Mouse (Mus musculus) thymus, postnatal 14 days (tissue): ENCODE results near the gene Kcnip1.
A peak's percentile ranks its signal among the peaks of the same experiment; 100 is the strongest.

Source experiments
- DNase-seq: peaks from one replicate; pipeline ENCODE4 v3.0.0; 2021

The Kcnip1 gene

GRCm38 (mm10) chr11:33748754-33749153, 244.2 kb downstream of the Kcnip1 start:
- DNase-seq: no peak

GRCm38 (mm10) chr11:33747402-33747955, 245.5 kb downstream of the Kcnip1 start:
- no peak for DNase-seq

GRCm38 (mm10) chr11:33746402-33746801, 246.6 kb downstream of the Kcnip1 start:
- DNase-seq: no peak

- no peak for DNase-seq
Measured at GRCm38 (mm10) chr11:33745821-33746329, 247.1 kb downstream of the Kcnip1 start.

DNA sequence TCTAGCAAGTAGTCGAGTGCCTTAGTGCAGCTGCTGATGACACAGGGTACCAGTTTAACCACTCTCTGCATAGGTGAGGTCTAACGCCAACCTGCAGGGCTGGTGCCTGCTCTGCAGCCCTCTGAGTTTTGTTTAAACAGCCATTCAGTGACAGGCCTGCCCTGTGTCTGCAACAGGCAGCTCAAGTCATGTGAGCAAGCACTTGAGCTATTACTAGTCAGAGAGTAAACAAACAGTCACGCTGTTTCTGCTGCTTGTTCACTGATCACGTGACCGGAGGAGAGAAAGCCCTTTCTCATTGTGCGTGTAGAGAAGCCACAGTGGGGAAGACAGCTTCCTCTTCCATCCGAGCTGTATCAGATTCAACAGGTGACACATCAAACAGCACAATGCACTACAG, 248.5 kb downstream of the Kcnip1 start:
- DNase-seq: peak; percentile 7

DNA sequence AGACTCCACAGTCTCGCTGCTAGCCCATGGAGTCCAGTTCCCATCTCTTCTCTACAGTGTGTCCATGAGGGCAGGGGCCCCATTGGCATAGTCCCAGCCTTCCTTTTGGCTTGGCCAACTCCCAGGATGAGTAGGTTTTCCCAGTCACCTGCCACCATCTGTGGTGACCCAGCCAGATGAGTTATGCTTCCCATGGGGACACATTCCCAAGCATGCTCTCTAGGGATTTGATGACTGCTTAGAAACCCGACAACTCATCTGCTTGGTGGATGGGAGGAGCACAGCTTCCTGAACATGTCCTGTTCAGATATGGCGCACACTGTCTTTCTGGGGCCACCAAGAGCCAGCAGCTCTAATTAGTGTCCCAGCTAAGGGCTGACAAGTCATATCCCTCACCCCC, 252.8 kb downstream of the Kcnip1 start:
- no peak for DNase-seq

GRCm38 (mm10) chr11:33736426-33736825, 256.5 kb downstream of the Kcnip1 start:
- no peak for DNase-seq

GRCm38 (mm10) chr11:33733269-33733668, 259.7 kb downstream of the Kcnip1 start:
- peak; percentile 49 for DNase-seq

DNA sequence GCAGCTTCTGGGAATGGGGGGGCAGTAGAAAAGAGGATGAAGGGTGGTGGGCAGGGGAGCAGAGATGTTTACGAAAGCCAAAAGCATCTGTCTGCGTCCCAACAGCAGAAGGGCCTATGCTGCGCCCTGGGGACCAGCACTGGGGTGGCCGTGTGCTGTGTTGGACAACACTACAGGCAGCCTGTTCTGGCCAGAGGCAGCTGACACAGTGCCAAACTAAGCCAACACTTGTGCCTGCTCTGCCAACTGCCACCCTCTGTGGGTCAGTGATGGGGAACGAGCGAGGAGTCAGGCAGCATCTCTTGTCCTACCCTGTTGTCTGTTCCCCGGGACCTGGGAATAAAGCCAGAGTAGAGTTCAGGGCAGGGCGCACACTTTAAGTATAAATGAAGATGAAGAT, 260.6 kb downstream of the Kcnip1 start:
- no peak for DNase-seq

- DNase-seq: peak; percentile 62
Measured at GRCm38 (mm10) chr11:33721297-33721696, 271.7 kb downstream of the Kcnip1 start.

- DNase-seq: no peak
Measured at GRCm38 (mm10) chr11:33706777-33707176, 286.2 kb downstream of the Kcnip1 start.

DNA sequence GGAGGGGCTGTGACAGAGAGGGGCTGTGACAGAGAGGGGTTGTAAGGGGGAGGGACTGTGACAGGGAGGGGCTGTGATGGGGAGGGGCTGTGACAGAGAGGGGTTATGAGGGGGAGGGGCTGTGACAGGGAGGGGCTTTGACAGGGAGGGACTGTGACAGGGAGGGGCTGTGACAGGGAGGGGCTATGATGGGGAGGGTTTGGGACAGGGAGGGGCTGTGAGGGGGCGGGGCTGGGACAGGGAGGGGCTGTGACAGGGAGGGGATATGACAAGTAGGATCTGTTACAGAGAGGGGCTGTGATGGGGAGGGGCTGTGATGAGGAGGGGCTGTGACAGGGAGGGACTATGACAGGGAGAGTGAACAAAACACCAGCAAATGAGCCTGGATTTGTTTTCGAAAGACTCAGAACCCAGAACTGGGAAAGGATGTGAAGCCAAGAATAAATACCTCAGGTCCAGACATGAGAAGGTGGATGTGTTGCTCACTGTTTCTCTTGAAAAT, 290.9 kb downstream of the Kcnip1 start:
- no peak for DNase-seq

DNA sequence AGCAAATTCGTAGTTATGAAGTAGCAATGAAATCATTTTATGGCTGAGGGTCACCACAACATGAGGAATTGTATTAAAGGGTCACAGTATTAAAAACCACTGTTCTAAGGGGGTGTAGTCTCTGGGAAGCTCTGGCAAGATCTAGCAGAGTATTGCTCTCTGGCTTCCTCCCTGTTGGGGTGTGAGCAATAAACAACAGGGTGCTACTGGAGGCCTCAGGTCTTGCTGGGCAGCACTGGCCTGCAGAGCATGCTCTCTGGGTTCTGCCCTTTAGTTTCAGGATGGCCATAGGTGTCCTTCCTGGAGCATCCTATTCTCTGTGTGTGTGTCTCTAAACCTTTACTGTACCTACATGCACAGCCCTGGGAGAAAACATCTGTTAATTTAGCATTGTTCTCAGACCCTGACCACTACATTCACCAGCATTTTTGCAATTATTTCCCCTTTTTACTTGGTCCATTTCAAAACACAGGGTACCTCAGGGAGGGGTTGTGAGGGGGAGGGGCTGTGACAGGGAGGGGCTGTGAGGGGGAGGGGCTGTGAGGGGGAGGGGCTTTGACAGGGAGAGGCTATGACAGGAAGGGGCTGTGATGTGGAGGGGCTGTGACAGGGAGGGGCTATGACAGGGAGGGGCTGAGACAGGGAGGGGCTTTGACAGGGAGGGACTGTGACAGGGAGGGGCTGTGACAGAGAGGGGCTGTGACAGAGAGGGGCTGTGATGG, 291.6 kb downstream of the Kcnip1 start:
- DNase-seq: no peak

DNA sequence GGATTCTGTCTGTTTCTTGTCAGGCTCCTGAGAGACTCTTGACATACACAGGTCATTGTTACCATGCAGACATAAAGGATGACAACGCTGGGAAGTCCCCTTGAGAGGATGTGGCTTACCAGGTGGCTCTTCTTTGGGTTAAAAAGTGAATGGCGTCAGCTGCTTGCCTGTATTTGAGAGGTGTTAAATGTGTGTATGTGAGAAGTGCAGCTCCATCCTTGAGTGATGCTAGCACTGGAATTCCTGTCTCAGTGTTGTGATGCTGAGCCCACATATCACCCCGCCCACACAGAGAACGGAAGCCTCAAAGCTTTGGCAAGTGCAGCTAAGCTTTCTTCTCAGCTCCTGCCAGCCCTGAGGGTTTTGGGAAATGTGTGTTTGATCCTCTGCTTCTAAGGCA, 292.2 kb downstream of the Kcnip1 start:
- DNase-seq: peak; percentile 6

GRCm38 (mm10) chr11:33690181-33690580, 302.8 kb downstream of the Kcnip1 start:
- DNase-seq: no peak

DNA sequence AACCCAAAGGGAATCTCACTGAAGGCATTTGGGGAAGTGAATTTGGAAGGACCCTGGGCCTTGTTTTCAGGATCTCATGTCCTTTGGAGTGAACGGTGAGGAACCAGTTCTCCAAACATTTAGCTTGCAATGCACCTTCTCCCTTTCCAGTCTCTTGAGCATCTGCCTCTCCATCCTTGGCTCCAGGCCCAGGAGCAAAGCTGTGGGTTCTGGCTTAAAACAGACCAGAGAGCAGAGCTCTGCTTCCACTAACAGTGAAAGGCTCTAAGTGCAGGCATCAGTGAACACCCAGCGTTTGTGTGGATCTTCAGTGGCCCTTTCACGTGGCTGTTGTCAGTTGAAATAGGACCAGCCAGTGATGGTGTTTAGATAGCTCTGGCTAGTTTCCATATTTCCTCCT, 307.0 kb downstream of the Kcnip1 start:
- DNase-seq: no peak

DNA sequence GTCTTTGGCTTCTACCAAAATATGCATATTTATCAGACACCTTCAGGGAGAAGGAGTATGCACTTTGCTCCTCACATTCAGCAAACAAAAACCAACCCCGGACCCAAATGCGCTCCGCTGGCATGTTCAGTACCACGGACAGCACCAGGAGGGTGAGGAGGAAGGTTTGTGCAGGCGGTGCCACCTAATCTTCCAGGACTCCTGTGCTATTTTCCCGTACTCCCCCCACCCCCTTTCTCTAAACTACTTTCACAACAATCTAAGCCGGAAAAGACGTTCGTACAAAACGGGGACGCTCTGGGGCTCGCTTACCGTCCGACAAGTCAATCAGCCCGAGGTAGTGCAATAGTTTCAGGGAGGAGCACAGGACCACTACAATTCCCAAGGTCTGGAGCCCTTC, 312.8 kb downstream of the Kcnip1 start:
- DNase-seq: peak; percentile 23

- no peak for DNase-seq
Measured at GRCm38 (mm10) chr11:33670105-33670965, 322.6 kb downstream of the Kcnip1 start.

DNA sequence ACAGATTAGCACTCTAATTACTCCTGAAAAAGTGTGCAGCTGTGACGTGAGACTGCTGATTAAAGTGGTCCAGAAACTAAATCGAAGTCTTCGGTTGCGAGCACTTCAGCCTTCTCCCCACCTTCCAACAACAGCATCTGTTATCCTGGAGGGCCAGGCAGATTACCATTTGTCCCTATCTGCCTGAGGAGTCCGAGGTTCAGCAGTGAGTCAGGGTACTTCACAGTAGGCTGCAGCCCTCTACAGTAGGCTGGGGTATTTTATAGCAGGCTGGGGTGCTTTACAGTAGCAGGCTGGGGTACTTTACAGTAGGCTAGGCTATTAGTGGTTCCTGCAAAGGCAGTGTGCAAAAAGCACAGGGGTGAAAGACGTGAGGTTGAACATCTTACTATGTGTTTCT, 324.6 kb downstream of the Kcnip1 start:
- no peak for DNase-seq

- no peak for DNase-seq
Measured at GRCm38 (mm10) chr11:33663599-33663998, 329.4 kb downstream of the Kcnip1 start.

- DNase-seq: no peak
Measured at GRCm38 (mm10) chr11:33660016-33660913, 332.7 kb downstream of the Kcnip1 start.

DNA sequence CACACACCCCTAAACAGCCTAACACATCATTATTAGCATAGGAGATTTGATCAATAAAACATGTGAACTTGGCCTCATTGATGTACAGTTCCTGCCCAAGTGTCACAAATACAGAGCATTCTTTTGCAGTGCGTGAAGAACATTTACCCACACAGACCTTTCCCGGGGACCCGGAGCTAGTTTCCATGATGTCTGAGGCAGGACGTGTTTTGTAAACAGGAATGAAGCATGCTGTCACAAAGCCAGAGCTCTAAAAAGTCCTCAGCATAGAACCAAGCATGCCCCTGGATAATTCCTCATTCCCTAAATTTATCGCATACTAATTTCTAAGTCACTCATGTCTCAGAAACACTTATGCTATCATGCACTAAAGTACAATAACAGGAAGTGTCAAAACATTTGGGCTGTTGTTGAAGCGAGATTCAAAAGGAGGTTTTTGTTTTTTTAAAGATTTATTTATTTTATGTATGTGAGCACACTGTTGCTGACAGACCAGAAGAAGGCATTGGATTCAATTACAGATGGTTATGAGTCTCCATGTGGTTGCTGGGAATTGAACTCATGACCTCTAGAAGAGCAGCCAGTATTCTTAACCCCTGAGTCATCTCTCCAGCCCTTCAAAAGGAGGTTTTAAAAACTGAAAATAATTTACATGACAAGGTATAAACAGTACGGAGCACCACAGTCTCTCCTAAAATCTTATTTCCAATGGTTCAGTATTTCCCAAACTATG, 336.9 kb downstream of the Kcnip1 start:
- DNase-seq: no peak
